ENCODE assay signal across 8 mouse cellular contexts in genomic region chr2:167887516-167888347, GRCm38 (mm10). TPM values are rescaled to one million over a fixed set of nuclear protein-coding genes. Genes with fewer than 3 reads are reported as not detected.
DNase-seq lines count a peak whose midpoint lies in the region; ATAC-seq lines count a peak whose summit lies in the region.

No protein-coding gene starts in this region.

- peak overlapping the region; percentile 29 for H3K4me3 ChIP-seq in embryonic facial prominence, embryonic 12.5 days
- H3K4me3 ChIP-seq in hindbrain, embryonic 11.5 days (ENCODE audit: low read depth, low read length) = 0 out of 2 replicates have a peak overlapping the region, but pooled peaks have one; percentile 16
- peak overlapping the region; percentile 40 for H3K4me3 ChIP-seq in limb, embryonic 12.5 days (replicated peaks)
- peak overlapping the region; percentile 22 for H3K4me3 ChIP-seq in midbrain, embryonic 12.5 days

- H3K9me3 ChIP-seq in embryonic facial prominence, embryonic 12.5 days = no peaks in the 10 kb centered on the region
- H3K9me3 ChIP-seq in hindbrain, embryonic 11.5 days (ENCODE audit: control insufficient read depth, low read length) = no peaks in the 10 kb centered on the region
- H3K9me3 ChIP-seq in limb, embryonic 12.5 days = no peaks in the 10 kb centered on the region
- no peaks in the 10 kb centered on the region for H3K9me3 ChIP-seq in midbrain, embryonic 12.5 days

- WGBS in embryonic facial prominence, embryonic 12.5 days = 9% methylated on average over 22 of the region's 22 CpGs
- WGBS in hindbrain, embryonic 11.5 days = 8% methylated on average over 22 of the region's 22 CpGs
- 11% methylated on average over 22 of the region's 22 CpGs for WGBS in limb, embryonic 12.5 days
- 15% methylated on average over 22 of the region's 22 CpGs for WGBS in midbrain, embryonic 12.5 days

- peak; percentile 32 for DNase-seq in thymus, postnatal 0 days (ENCODE audit: low spot score)
- no peak for DNase-seq in thymus, adult 18-20 months
- no peak for DNase-seq in hindbrain, embryonic 11.5 days (ENCODE audit: low spot score)
- no peak for DNase-seq in cerebellum, adult 9-11 months
- no peak for DNase-seq in cerebellum, adult 11-12 months

- H3K4me1 ChIP-seq in embryonic facial prominence, embryonic 12.5 days = peaks cover 12% of the 10 kb centered on the region
- no peaks in the 10 kb centered on the region; the same call in 1 of the 2 replicates for H3K4me1 ChIP-seq in hindbrain, embryonic 11.5 days (replicated peaks; ENCODE audit: control insufficient read depth, insufficient read depth, low read length)
- H3K4me1 ChIP-seq in limb, embryonic 12.5 days (replicated peaks) = peaks cover 15% of the 10 kb centered on the region
- H3K4me1 ChIP-seq in midbrain, embryonic 12.5 days = peaks cover 9% of the 10 kb centered on the region

- no peaks in the 10 kb centered on the region for H3K27me3 ChIP-seq in embryonic facial prominence, embryonic 12.5 days
- H3K27me3 ChIP-seq in hindbrain, embryonic 11.5 days (ENCODE audit: control insufficient read depth, insufficient read depth, low read length) = 0 out of 2 replicates have a peak, but pooled peaks cover 2% of the 10 kb centered on the region
- H3K27me3 ChIP-seq in limb, embryonic 12.5 days = no peaks in the 10 kb centered on the region
- peaks cover 36% of the 10 kb centered on the region for H3K27me3 ChIP-seq in midbrain, embryonic 12.5 days

- no peak overlapping the region for H3K9ac ChIP-seq in embryonic facial prominence, embryonic 12.5 days
- H3K9ac ChIP-seq in hindbrain, embryonic 11.5 days (ENCODE audit: low read depth, low read length) = 0 out of 2 replicates have a peak overlapping the region, but pooled peaks have one; percentile 11
- H3K9ac ChIP-seq in limb, embryonic 12.5 days (replicated peaks) = peak overlapping the region; percentile 31; the same call in 1 of the 2 replicates
- H3K9ac ChIP-seq in midbrain, embryonic 12.5 days (replicated peaks) = 0 out of 2 replicates have a peak overlapping the region, but pooled peaks have one; percentile 11

- H3K4me2 ChIP-seq in embryonic facial prominence, embryonic 12.5 days (replicated peaks) = peak overlapping the region; percentile 53
- H3K4me2 ChIP-seq in hindbrain, embryonic 11.5 days (replicated peaks; ENCODE audit: low read depth, low read length) = peak overlapping the region; percentile 47
- H3K4me2 ChIP-seq in limb, embryonic 12.5 days = peak overlapping the region; percentile 71
- H3K4me2 ChIP-seq in midbrain, embryonic 12.5 days (replicated peaks) = peak overlapping the region; percentile 51

- no peak for ATAC-seq in embryonic facial prominence, embryonic 12.5 days (ENCODE audit: insufficient number of reproducible peaks, insufficient read depth, low FRiP score, low TSS enrichment)
- ATAC-seq in hindbrain, embryonic 11.5 days (ENCODE audit: low FRiP score) = no peak
- ATAC-seq in limb, embryonic 12.5 days (ENCODE audit: insufficient number of reproducible peaks, insufficient read depth, low FRiP score, low TSS enrichment, low read depth) = no peak
- ATAC-seq in midbrain, embryonic 12.5 days (ENCODE audit: low FRiP score, low read depth) = no peak

- no peaks in the 10 kb centered on the region for H3K36me3 ChIP-seq in embryonic facial prominence, embryonic 12.5 days
- no peaks in the 10 kb centered on the region for H3K36me3 ChIP-seq in hindbrain, embryonic 11.5 days (ENCODE audit: control insufficient read depth, insufficient read depth, low read length)
- no peaks in the 10 kb centered on the region for H3K36me3 ChIP-seq in limb, embryonic 12.5 days
- H3K36me3 ChIP-seq in midbrain, embryonic 12.5 days = no peaks in the 10 kb centered on the region

- no peak overlapping the region for H3K27ac ChIP-seq in embryonic facial prominence, embryonic 12.5 days
- H3K27ac ChIP-seq in hindbrain, embryonic 11.5 days (ENCODE audit: low read depth, low read length) = no peak overlapping the region
- no peak overlapping the region for H3K27ac ChIP-seq in limb, embryonic 12.5 days
- H3K27ac ChIP-seq in midbrain, embryonic 12.5 days (replicated peaks) = no peak overlapping the region

RNA-seq across cellular contexts. Expression of gene Ptpn1, which starts 44.1 kb away (rescaled TPM):
- 102 and 110 TPM in 2 replicates for polyA plus RNA-seq in thymus, postnatal 0 days (2015; fragmentation: Nextera tagmentation; extraction: Ambion mirVana)
- 60.8 and 62.2 TPM in 2 replicates for polyA plus RNA-seq in embryonic facial prominence, embryonic 12.5 days (2016; fragmentation: Nextera tagmentation; extraction: Ambion mirVana)
- polyA plus RNA-seq in hindbrain, embryonic 11.5 days (2014; fragmentation: Nextera tagmentation; extraction: Ambion mirVana) = 81.9 and 90.3 TPM in 2 replicates
- 51.7 and 60.1 TPM in 2 replicates for polyA plus RNA-seq in limb, embryonic 12.5 days (2016; fragmentation: Nextera tagmentation; extraction: Ambion mirVana)
- polyA plus RNA-seq in midbrain, embryonic 12.5 days (2016; fragmentation: Nextera tagmentation; extraction: Ambion mirVana) = 114 and 117 TPM in 2 replicates
